Mouse (Mus musculus) right cerebral cortex, postnatal 36 days (tissue): ENCODE results near the gene Ttc24.

Experiments
- DNase-seq, 2 experiments: peaks; one replicate each; pipeline ENCODE4 v3.0.0; 2022; ENCODE audit warnings: low spot score in 2 of 2, mixed read lengths in 1 of 2

The Ttc24 gene

GRCm38 (mm10) chr3:88022322-88023191, 55.5 kb downstream of the Ttc24 start:
- peak; percentile 70 to 72 for DNase-seq
